Comparison of ENCODE assay signal across 8 mouse cellular contexts in genomic region chr14:20873307-20873706, GRCm38 (mm10). TPM values are rescaled to one million over a fixed set of nuclear protein-coding genes. Genes with fewer than 3 reads are reported as not detected.
DNase-seq lines count a peak whose midpoint lies in the region; ATAC-seq lines count a peak whose summit lies in the region.

No protein-coding gene starts in this region.

- no peak overlapping the region for H3K4me2 ChIP-seq in kidney, embryonic 16.5 days (replicated peaks; ENCODE audit: low read depth, low read length)
- H3K4me2 ChIP-seq in neural tube, embryonic 11.5 days (ENCODE audit: low read depth) = no peak overlapping the region

- H3K4me1 ChIP-seq in kidney, embryonic 16.5 days (ENCODE audit: insufficient read depth, low read length) = peaks cover 11% of the 10 kb centered on the region; the same call in 1 of the 2 replicates
- H3K4me1 ChIP-seq in neural tube, embryonic 11.5 days (ENCODE audit: control insufficient read depth, insufficient read depth, low read length) = no peaks in the 10 kb centered on the region

- H3K9me3 ChIP-seq in kidney, embryonic 16.5 days (ENCODE audit: low read length) = no peaks in the 10 kb centered on the region
- no peaks in the 10 kb centered on the region for H3K9me3 ChIP-seq in neural tube, embryonic 11.5 days (ENCODE audit: control insufficient read depth, low read length)

- no peaks in the 10 kb centered on the region for H3K36me3 ChIP-seq in kidney, embryonic 16.5 days (ENCODE audit: insufficient read depth, low read length)
- no peaks in the 10 kb centered on the region for H3K36me3 ChIP-seq in neural tube, embryonic 11.5 days (ENCODE audit: control insufficient read depth, insufficient read depth, low read length)

- H3K9ac ChIP-seq in kidney, embryonic 16.5 days (replicated peaks; ENCODE audit: low read length) = no peak overlapping the region
- H3K9ac ChIP-seq in neural tube, embryonic 11.5 days (ENCODE audit: low read length) = no peak overlapping the region

- no peaks in the 10 kb centered on the region for H3K27me3 ChIP-seq in kidney, embryonic 16.5 days (ENCODE audit: insufficient read depth, low read length)
- H3K27me3 ChIP-seq in neural tube, embryonic 11.5 days (ENCODE audit: control insufficient read depth, insufficient read depth, low read length) = no peaks in the 10 kb centered on the region

- DNase-seq in A20 (ENCODE audit: low read depth, low spot score) (peak; percentile 68), liver (peak; percentile 82)
- peak; percentile 83 for DNase-seq in adrenal gland, adult 2 months
- DNase-seq in embryo, embryonic 11 days = peak; percentile 89
- DNase-seq in heart, adult 11 months = peak; percentile 96
- DNase-seq in neural tube, embryonic 11.5 days (ENCODE audit: low spot score) = peak; percentile 84
- DNase-seq in telencephalon, adult 2 months (ENCODE audit: low read depth, low spot score) = peak; percentile 33

- no peak overlapping the region for H3K4me3 ChIP-seq in kidney, embryonic 16.5 days (ENCODE audit: low read length)
- no peak overlapping the region for H3K4me3 ChIP-seq in neural tube, embryonic 11.5 days (ENCODE audit: low read depth, low read length)

- H3K27ac ChIP-seq in kidney, embryonic 16.5 days (ENCODE audit: low read length) = no peak overlapping the region
- no peak overlapping the region for H3K27ac ChIP-seq in neural tube, embryonic 11.5 days (ENCODE audit: low read depth, low read length)

- ATAC-seq in kidney, embryonic 16.5 days (ENCODE audit: low FRiP score, low TSS enrichment) = peak; percentile 57; the same call in 1 of the 2 replicates
- no peak for ATAC-seq in neural tube, embryonic 11.5 days (ENCODE audit: insufficient read depth, low FRiP score, low TSS enrichment)

- 3% methylated on average over 8 of the region's 8 CpGs for WGBS in kidney, embryonic 16.5 days
- 2% methylated on average over 8 of the region's 8 CpGs for WGBS in neural tube, embryonic 11.5 days

RNA-seq across cellular contexts. Expression of gene Plau, which starts 36.8 kb away (rescaled TPM):
- 10 to 100 TPM; 31.2 to 64.4 TPM for total RNA-seq in adrenal gland, adult 2 months (2021)
- 1.8 and 1.9 TPM in 2 replicates for polyA plus RNA-seq in adrenal gland, adult 2 months (2012; rRNA removed)
- polyA plus RNA-seq in kidney, embryonic 16.5 days (2015; fragmentation: Nextera tagmentation; extraction: Ambion mirVana) = 21.7 and 21.8 TPM in 2 replicates
- polyA plus RNA-seq in neural tube, embryonic 11.5 days (2014; fragmentation: Nextera tagmentation; extraction: Ambion mirVana) = 0.30 and 0.62 TPM in 2 replicates

RNA-seq across cellular contexts. Expression of gene Vcl, which starts 55.9 kb away (rescaled TPM):
- total RNA-seq in adrenal gland, adult 2 months (2021) = 100 to 1,000 TPM in 1 of 2 experiments, 10 to 100 TPM in 1; 69.9 to 122 TPM
- polyA plus RNA-seq in adrenal gland, adult 2 months (2012; rRNA removed) = 31.1 and 36.4 TPM in 2 replicates
- 54.9 and 57.7 TPM in 2 replicates for polyA plus RNA-seq in kidney, embryonic 16.5 days (2015; fragmentation: Nextera tagmentation; extraction: Ambion mirVana)
- 51.2 and 55.5 TPM in 2 replicates for polyA plus RNA-seq in neural tube, embryonic 11.5 days (2014; fragmentation: Nextera tagmentation; extraction: Ambion mirVana)

Comparison
In these comparisons a context has a peak if more than half of its experiments do, and no peak if none do; other contexts are left out.
1. DNase-seq: peak in every context shown above with its lines; median percentile 96 in heart, adult 11 months; 89 in embryo, embryonic 11 days; 84 in neural tube, embryonic 11.5 days; 83 in adrenal gland, adult 2 months; 82 in liver; 68 in A20; 33 in telencephalon, adult 2 months.